Mouse (Mus musculus): Measurements from ENCODE around the gene Man1a.

GRCm38 (mm10) chr10:54047885-54048284 is 28.5 kb downstream of the Man1a start:
- TF ChIP-seq MAX (IDR thresholded peaks at IDR 0.05), result no peak
- no peak for TF ChIP-seq CTCF (IDR thresholded peaks at IDR 0.05; ENCODE audit: control insufficient read depth, insufficient read depth, insufficient read length)
- TF ChIP-seq USF1 (IDR thresholded peaks at IDR 0.05; ENCODE audit: low read depth), result no peak
- TF ChIP-seq MYOG (IDR thresholded peaks at IDR 0.05; ENCODE audit: control insufficient read depth, extremely low read depth, insufficient read length), result no peak
